Mouse (Mus musculus) lung, embryonic 16.5 days (tissue): ENCODE measurements around the gene Kdm7a. TPM values are rescaled to one million over a fixed set of nuclear protein-coding genes. Genes with fewer than 3 reads are reported as not detected.

ENCODE experiments used
- ATAC-seq: fragments of 200-750 bp; cut with Nextera tagmentation; 2 replicates; pipeline ENCODE4 v1.8.0; 2017; ENCODE audit warnings: low read depth, mild to moderate bottlenecking, moderate library complexity
- H3K27ac ChIP-seq: fragments of 300-500 bp; sonication (generic); 2 replicates; pipeline ENCODE4 v1.5.1; 2014; ENCODE audit warnings: mild to moderate bottlenecking, control low read depth, low read length
- H3K27me3 ChIP-seq: fragments of 300-500 bp; sonication (generic); 2 replicates; pipeline ENCODE4 v1.6.1; 2014; ENCODE audit warnings: low read depth, low read length, mixed read lengths; ENCODE audit not compliant: control insufficient read depth, insufficient read depth
- H3K36me3 ChIP-seq: fragments of 300-500 bp; sonication (generic); 2 replicates; pipeline ENCODE4 v1.6.1; 2014; ENCODE audit warnings: low read length; ENCODE audit not compliant: control insufficient read depth, insufficient read depth
- H3K4me1 ChIP-seq: fragments of 300-500 bp; sonication (generic); replicated peaks from 2 replicates; pipeline ENCODE4 v1.6.1; 2014; ENCODE audit warnings: low read length, mixed read lengths; ENCODE audit not compliant: control insufficient read depth, insufficient read depth
- H3K4me2 ChIP-seq: fragments of 300-500 bp; sonication (generic); 2 replicates; pipeline ENCODE4 v1.6.1; 2014; ENCODE audit warnings: low read depth, low read length, control low read depth
- H3K4me3 ChIP-seq: fragments of 300-500 bp; sonication (generic); 2 replicates; pipeline ENCODE4 v1.5.1; 2014; ENCODE audit warnings: mild to moderate bottlenecking, low read length, control low read depth
- H3K9ac ChIP-seq: fragments of 300-500 bp; sonication (generic); 2 replicates; pipeline ENCODE4 v1.6.1; 2014; ENCODE audit warnings: low read length, control low read depth
- H3K9me3 ChIP-seq: fragments of 300-500 bp; sonication (generic); 2 replicates; pipeline ENCODE4 v1.6.1; 2016; ENCODE audit warnings: low read length; ENCODE audit not compliant: control insufficient read depth
- WGBS: fragments of 180-500 bp; shearing (Covaris S2); extraction: QIAGEN DNeasy Blood & Tissue Kit; methylation state at CpG from one replicate; pipeline ENCODE4 v1.1.7; 2014; 5-methylcytosine and 5-hydroxymethylcytosine counted together
- polyA plus RNA-seq: library from polyadenylated mRNA; unstranded; fragments of >200 nt; fragmentation: Nextera tagmentation; extraction: Ambion mirVana; gene quantifications from 2 replicates; pipeline ENCODE4 v1.2.1, GENCODE M21; 2015

Kdm7a gene
- polyA plus RNA-seq, 1 experiment from 2014 or later, result 7.9 TPM

DNA sequence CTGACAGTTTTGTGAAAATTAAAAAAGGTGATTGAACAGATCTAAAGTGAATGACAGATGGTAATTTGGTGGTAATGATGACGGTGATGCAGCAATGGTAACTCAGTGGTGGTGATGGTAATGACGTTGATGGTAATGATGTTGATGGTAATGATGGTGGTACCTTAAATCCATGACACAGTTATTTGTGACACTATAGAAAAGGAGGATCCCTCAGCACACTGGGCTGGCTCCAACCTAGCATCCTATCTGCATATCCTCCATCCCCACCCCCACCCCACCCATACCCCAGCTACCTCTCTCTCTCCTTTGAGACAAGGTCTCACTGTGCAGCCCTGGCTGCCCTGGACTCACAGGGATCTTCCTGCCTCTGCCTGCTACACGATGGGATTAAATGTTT is 34.4 kb upstream of the Kdm7a start:
- Histone ChIP-seq H3K27ac (no peak overlapping the region), H3K36me3 (no peaks in the 10 kb centered on the region), H3K9ac (no peak overlapping the region), H3K9me3 (no peaks in the 10 kb centered on the region), H3K4me3 (no peak overlapping the region), H3K4me2 (no peak overlapping the region), H3K4me1 (peaks cover 25% of the 10 kb centered on the region), H3K27me3 (no peaks in the 10 kb centered on the region)
- 84% methylated on average over 3 of the region's 3 CpGs for WGBS
- no peak for ATAC-seq

DNA sequence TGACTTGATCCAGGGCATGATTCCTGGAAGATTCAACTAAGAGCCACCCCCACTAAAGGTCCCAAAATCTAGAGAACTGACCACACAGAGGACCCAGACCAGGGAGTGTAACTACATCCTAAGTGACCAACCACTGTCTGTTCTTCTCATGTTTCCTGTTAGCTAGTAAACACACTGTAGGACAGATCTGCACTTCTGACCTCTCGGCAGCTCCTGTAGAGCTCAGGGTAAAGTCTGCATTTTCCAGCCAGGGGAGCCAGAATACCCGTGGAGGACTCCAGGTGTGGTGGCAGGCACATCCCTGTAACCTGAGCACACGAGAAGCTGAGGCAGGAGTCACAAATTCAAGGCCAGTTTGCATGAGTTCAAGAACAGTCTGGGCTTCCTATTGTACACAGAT is 31.3 kb upstream of the Kdm7a start:
- peaks cover 11% of the 10 kb centered on the region for H3K4me1 ChIP-seq
- H3K9me3 ChIP-seq, result no peaks in the 10 kb centered on the region
- ATAC-seq, result no peak
- no peaks in the 10 kb centered on the region for H3K36me3 ChIP-seq
- no peak overlapping the region for H3K27ac ChIP-seq
- no peaks in the 10 kb centered on the region for H3K27me3 ChIP-seq
- WGBS, result 22% methylated on average over 3 of the region's 3 CpGs
- H3K9ac ChIP-seq, result no peak overlapping the region
- H3K4me2 ChIP-seq, result no peak overlapping the region
- H3K4me3 ChIP-seq, result no peak overlapping the region

DNA sequence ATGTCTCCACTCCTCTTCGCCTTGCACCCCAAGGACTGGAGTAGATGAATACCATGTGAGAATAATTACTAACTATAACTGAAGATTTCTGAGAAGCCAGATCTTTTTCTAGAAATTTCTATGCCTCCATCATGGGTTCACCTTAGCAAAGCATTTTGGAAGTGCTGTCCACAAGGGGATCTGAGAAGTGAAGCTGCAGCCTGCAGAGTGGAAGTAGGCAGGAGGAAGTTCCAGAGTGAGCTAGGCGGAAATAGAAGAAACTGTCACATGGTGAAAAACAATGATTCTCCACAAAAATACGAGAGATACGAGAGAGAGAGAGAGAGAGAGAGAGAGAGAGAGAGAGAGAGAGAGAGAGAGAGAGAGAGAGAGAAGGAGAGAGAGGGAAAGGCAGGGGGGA is 26.0 kb upstream of the Kdm7a start:
- H3K9ac ChIP-seq, result no peak overlapping the region
- no peak overlapping the region for H3K27ac ChIP-seq
- no peak overlapping the region for H3K4me2 ChIP-seq
- no peaks in the 10 kb centered on the region for H3K4me1 ChIP-seq
- H3K9me3 ChIP-seq, result no peaks in the 10 kb centered on the region
- no peaks in the 10 kb centered on the region for H3K27me3 ChIP-seq
- no peak overlapping the region for H3K4me3 ChIP-seq
- no peaks in the 10 kb centered on the region for H3K36me3 ChIP-seq
- 69% methylated on average over 4 of the region's 4 CpGs for WGBS
- ATAC-seq, result no peak

DNA sequence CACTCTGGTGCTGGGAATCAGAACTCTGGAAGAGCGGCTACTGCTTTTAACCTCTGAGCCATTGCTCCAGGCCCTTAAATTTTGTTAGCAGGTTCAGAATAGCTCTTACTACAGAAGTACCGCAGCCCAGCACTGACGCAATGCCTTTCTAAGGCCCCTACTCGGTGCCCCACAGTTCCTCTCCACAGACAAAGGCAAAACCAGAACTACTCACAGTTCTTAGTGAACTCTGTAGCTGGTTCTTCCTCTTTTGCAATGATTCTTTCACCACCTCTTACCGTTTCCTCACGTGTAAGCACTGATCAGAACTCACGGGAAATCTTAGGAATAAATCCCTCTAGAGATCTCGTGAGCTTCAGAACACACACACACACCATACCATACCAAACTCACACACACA is 24.1 kb upstream of the Kdm7a start:
- no peak overlapping the region for H3K4me2 ChIP-seq
- no peak overlapping the region for H3K9ac ChIP-seq
- no peaks in the 10 kb centered on the region for H3K27me3 ChIP-seq
- no peak overlapping the region for H3K4me3 ChIP-seq
- no peaks in the 10 kb centered on the region for H3K9me3 ChIP-seq
- H3K36me3 ChIP-seq, result no peaks in the 10 kb centered on the region
- 0 out of 2 replicates have a peak, but pooled peaks cover 5% of the 10 kb centered on the region for H3K4me1 ChIP-seq
- ATAC-seq, result no peak
- WGBS, result 73% methylated on average over 8 of the region's 8 CpGs
- H3K27ac ChIP-seq, result no peak overlapping the region

DNA sequence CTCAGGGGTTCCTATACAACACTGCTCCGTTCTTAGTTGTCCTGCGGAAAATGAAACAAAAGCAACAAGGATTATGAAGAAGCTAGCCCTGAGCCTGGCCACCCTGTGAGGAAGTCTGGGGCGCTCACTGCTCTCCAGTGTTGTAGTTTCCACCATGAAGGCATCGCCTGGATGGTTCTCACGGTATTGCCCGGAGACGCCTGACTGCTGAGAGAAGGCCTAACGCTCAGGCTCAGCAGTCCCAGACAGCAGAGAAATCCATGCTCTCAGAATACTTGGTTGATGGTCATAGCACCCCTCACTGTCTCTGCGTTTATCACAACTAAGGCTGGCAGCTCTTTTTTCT is 20.0 kb upstream of the Kdm7a start:
- Histone ChIP-seq H3K27me3 (no peaks in the 10 kb centered on the region), H3K4me3 (no peak overlapping the region), H3K4me2 (peak overlapping the region; percentile 13; the same call in 1 of the 2 replicates), H3K4me1 (0 out of 2 replicates have a peak, but pooled peaks cover 5% of the 10 kb centered on the region), H3K27ac (no peak overlapping the region), H3K9me3 (no peaks in the 10 kb centered on the region), H3K9ac (0 out of 2 replicates have a peak overlapping the region, but pooled peaks have one; percentile 24), H3K36me3 (no peaks in the 10 kb centered on the region)
- WGBS, result 64% methylated on average over 9 of the region's 9 CpGs
- no peak for ATAC-seq

DNA sequence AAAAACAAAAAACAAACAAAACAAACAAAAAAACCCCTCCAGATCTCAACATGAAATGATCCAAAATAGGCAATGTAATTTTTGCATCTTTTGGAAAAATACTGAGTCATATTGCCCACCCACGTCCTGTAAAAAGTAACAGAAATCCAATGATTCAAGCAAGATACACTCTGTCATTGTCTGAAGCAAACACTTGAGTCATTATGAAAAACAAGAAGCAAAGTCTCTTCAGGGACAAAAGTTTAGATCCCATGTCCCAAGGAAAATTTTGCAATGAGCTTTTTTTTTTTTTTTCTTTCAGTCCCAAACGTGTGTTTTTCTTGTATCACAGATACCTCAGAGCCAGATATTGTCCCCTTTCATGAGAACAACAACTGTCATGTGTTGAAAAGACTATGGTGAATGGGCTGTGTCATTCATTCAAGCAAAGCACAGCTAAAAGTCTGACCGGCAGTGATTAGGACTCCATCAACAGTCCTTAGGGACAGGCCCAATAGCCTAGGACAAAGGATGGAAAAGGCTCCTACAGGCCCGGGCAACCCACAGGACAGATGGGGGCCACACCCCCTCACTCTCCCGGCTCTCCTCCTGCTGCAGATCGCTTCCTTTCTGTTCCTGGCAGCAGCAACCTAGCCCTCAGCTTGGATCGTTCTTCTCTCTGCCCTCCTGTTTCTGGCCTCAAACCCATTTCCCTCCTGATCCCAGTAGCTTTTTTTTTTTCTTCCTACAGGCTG is 19.5 kb upstream of the Kdm7a start:
- Histone ChIP-seq H3K4me1 (0 out of 2 replicates have a peak, but pooled peaks cover 5% of the 10 kb centered on the region), H3K4me2 (peak overlapping the region; percentile 13; the same call in 1 of the 2 replicates), H3K36me3 (no peaks in the 10 kb centered on the region), H3K4me3 (no peak overlapping the region), H3K27ac (no peak overlapping the region), H3K27me3 (no peaks in the 10 kb centered on the region), H3K9me3 (no peaks in the 10 kb centered on the region), H3K9ac (no peak overlapping the region)
- WGBS, result 32% methylated on average over 6 of the region's 7 CpGs
- no peak for ATAC-seq

DNA sequence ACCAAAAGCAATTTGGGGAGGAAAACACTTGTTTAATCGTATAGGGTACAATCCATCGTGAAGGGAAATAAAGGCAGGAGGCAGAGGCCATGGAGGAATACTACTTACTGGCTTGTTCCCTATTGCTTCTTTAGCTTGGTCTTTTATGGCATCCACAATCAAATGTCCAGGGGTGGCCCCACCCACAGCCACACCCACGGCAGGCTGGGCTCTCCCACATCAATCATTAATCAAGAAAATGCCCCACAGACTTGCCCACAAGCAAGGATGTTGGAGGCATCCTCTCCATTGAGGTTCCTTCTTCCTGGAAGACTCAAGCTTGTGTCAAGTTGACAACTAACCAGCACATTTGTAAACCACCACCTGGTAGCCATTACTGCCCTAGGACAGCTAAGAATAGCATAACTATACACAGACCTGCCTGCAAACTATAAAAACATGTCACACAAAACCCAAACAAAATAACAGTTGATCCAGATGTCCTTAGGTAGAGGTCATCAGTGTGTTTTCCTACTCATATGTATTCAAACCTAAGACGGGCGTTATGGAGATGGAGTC is 16.8 kb upstream of the Kdm7a start:
- no peak overlapping the region for H3K4me3 ChIP-seq
- H3K9ac ChIP-seq, result no peak overlapping the region
- no peak overlapping the region for H3K27ac ChIP-seq
- H3K4me2 ChIP-seq, result no peak overlapping the region
- no peak for ATAC-seq
- 69% methylated on average over 5 of the region's 5 CpGs for WGBS
- H3K27me3 ChIP-seq, result no peaks in the 10 kb centered on the region
- H3K36me3 ChIP-seq, result no peaks in the 10 kb centered on the region
- no peaks in the 10 kb centered on the region for H3K9me3 ChIP-seq
- 0 out of 2 replicates have a peak, but pooled peaks cover 5% of the 10 kb centered on the region for H3K4me1 ChIP-seq

DNA sequence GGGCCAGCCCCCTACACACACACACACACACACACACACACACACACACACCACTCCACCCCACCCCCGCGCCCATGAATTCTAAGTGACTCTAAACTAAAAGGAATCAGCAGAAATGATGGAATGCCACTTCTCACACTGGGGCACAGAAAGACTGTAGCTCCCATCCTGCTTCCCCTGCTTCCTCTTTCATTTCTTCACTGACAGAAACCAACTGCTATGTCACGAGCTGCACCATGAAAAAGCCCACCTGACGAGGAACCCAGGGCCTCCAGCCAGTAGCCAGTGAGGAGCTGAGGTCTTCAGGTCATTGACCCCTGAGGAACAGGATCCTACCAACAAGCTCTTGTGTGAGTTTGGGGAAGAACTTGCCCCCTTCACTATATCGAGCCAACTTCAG is 15.9 kb upstream of the Kdm7a start:
- 0 out of 2 replicates have a peak, but pooled peaks cover 5% of the 10 kb centered on the region for H3K4me1 ChIP-seq
- H3K9me3 ChIP-seq, result no peaks in the 10 kb centered on the region
- no peak overlapping the region for H3K4me2 ChIP-seq
- no peaks in the 10 kb centered on the region for H3K27me3 ChIP-seq
- H3K9ac ChIP-seq, result no peak overlapping the region
- H3K27ac ChIP-seq, result no peak overlapping the region
- no peak overlapping the region for H3K4me3 ChIP-seq
- ATAC-seq, result no peak
- 48% methylated on average over 5 of the region's 5 CpGs for WGBS
- H3K36me3 ChIP-seq, result no peaks in the 10 kb centered on the region

DNA sequence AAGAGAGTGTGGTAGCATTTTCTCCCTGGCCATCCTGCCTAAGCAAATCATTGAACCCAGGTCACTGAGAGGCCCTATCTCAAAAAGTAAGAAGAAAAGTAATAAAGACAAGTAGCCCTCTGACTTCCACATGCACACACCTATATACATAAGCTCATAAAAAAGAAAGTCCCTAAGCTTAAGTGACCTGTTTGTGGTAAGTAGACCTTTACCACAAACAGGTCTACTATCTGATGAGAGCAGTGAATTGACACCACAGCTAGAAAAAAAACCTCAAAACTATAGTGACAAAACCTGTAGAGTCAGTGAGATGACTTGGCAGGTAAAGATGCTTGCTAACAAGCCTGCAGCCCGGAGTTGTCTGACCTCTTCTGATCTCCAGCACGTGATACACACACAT is 11.4 kb upstream of the Kdm7a start:
- no peaks in the 10 kb centered on the region for H3K27me3 ChIP-seq
- H3K27ac ChIP-seq, result no peak overlapping the region
- H3K4me1 ChIP-seq, result peaks cover 3% of the 10 kb centered on the region; the same call in 1 of the 2 replicates
- no peak overlapping the region for H3K4me3 ChIP-seq
- ATAC-seq, result no peak
- H3K36me3 ChIP-seq, result no peaks in the 10 kb centered on the region
- 73% methylated on average over 2 of the region's 2 CpGs for WGBS
- no peak overlapping the region for H3K9ac ChIP-seq
- no peaks in the 10 kb centered on the region for H3K9me3 ChIP-seq
- no peak overlapping the region for H3K4me2 ChIP-seq
